Mouse (Mus musculus): Measurements from ENCODE around the gene Plet1. TPM values are rescaled to one million over a fixed set of nuclear protein-coding genes. Genes with fewer than 3 reads are reported as not detected.

Gene Plet1
- not detected for total RNA-seq (2021)
- long read RNA-seq, experiment 1, partial matches to known transcripts = 0 of 1 reads
- long read RNA-seq, experiment 1, other reads (novel, unspliced or antisense) = 1 of 1 reads
- long read RNA-seq, experiment 2, partial matches to known transcripts = 0 of 2 reads
- long read RNA-seq, experiment 2, other reads (novel, unspliced or antisense) = 2 of 2 reads

GRCm38 (mm10) chr9:50494311-50494710 is at the start of gene Plet1:
Gene Plet1, plus strand, starts transcription at chr9:50494525.
- DNase-seq = no peak

- no peak for DNase-seq
Observed at GRCm38 (mm10) chr9:50449048-50449447, 45.3 kb upstream of the Plet1 start.

GRCm38 (mm10) chr9:50451456-50452218 is 42.7 kb upstream of the Plet1 start:
- no peak for DNase-seq

- peak; percentile 73 for DNase-seq
Observed at GRCm38 (mm10) chr9:50452303-50452775, 42.0 kb upstream of the Plet1 start.

GRCm38 (mm10) chr9:50457596-50457995 is 36.7 kb upstream of the Plet1 start:
- no peak for DNase-seq

- no peak for DNase-seq
Observed at GRCm38 (mm10) chr9:50459537-50459936, 34.8 kb upstream of the Plet1 start.

- DNase-seq = peak; percentile 28
Observed at GRCm38 (mm10) chr9:50462494-50463204, 31.7 kb upstream of the Plet1 start.

GRCm38 (mm10) chr9:50463205-50463508 is 31.2 kb upstream of the Plet1 start:
- no peak for DNase-seq

GRCm38 (mm10) chr9:50470377-50471100 is 23.8 kb upstream of the Plet1 start:
- no peak for DNase-seq

- no peak for DNase-seq
Observed at GRCm38 (mm10) chr9:50471181-50471901, 23.0 kb upstream of the Plet1 start.

GRCm38 (mm10) chr9:50475318-50475717 is 19.0 kb upstream of the Plet1 start:
- no peak for DNase-seq

- no peak for DNase-seq
Observed at GRCm38 (mm10) chr9:50475745-50476144, 18.6 kb upstream of the Plet1 start.

GRCm38 (mm10) chr9:50476651-50477050 is 17.7 kb upstream of the Plet1 start:
- no peak for DNase-seq

GRCm38 (mm10) chr9:50477270-50477669 is 17.1 kb upstream of the Plet1 start:
- DNase-seq = no peak

- DNase-seq = peak; percentile 35
Observed at GRCm38 (mm10) chr9:50478826-50479225, 15.5 kb upstream of the Plet1 start.

GRCm38 (mm10) chr9:50479476-50479875 is 14.8 kb upstream of the Plet1 start:
- DNase-seq = no peak

- DNase-seq = no peak
Observed at GRCm38 (mm10) chr9:50482743-50483142, 11.6 kb upstream of the Plet1 start.

- no peak for DNase-seq
Observed at GRCm38 (mm10) chr9:50485521-50485920, 8.8 kb upstream of the Plet1 start.

- DNase-seq = no peak
Observed at GRCm38 (mm10) chr9:50490836-50491235, 3.5 kb upstream of the Plet1 start.

- no peak for DNase-seq
Observed at GRCm38 (mm10) chr9:50491531-50492045, 2.7 kb upstream of the Plet1 start.

GRCm38 (mm10) chr9:50493777-50494176 is 548 bp upstream of the Plet1 start:
- no peak for DNase-seq
